In genomic region chr8:9521577-9521976, GRCm38 (mm10) we compare ENCODE assay signal across 22 mouse cellular contexts.
A peak's percentile ranks its signal among the peaks of the same experiment; 100 is the strongest.
DNase-seq lines count a peak whose midpoint lies in the region; ATAC-seq and TF ChIP-seq lines count a peak whose summit lies in the region.
"Had no signal": no experiment of that assay in that cellular context is flagged by ENCODE, and none has a peak within 500 bp of the region (broad histone marks: within the 10 kb centered on the region; RNA-seq: fewer than 3 reads in every experiment).

No protein-coding gene starts in this region.

- peak; percentile 74; the same call in 1 of the 2 replicates for ATAC-seq in cerebellum, adult (ENCODE audit: insufficient number of reproducible peaks, low FRiP score, low TSS enrichment)
- no peak for ATAC-seq in hindbrain, embryonic 14.5 days (ENCODE audit: low FRiP score)
- ATAC-seq in hindbrain, postnatal 0 days, result no peak
- ATAC-seq in kidney, embryonic 15.5 days (replicated peaks; ENCODE audit: low FRiP score), result no peak
- ATAC-seq in neural tube, embryonic 13.5 days (ENCODE audit: low read depth), result peak; percentile 40; the same call in 1 of the 2 replicates
- no peak; the same call in 1 of the 2 replicates for ATAC-seq in neural tube, embryonic 15.5 days (ENCODE audit: low FRiP score)
- ATAC-seq: CD4-positive, CD25-positive, alpha-beta regulatory T cell, adult 4 months; forebrain, embryonic 14.5 days had no signal

- H3K27me3 ChIP-seq in hindbrain, embryonic 14.5 days (ENCODE audit: control insufficient read depth, insufficient read depth, low read length), result no peaks in the 10 kb centered on the region
- H3K27me3 ChIP-seq in hindbrain, postnatal 0 days (ENCODE audit: insufficient read depth, low read length), result no peaks in the 10 kb centered on the region
- H3K27me3 ChIP-seq in kidney, embryonic 15.5 days, result no peaks in the 10 kb centered on the region
- no peaks in the 10 kb centered on the region for H3K27me3 ChIP-seq in neural tube, embryonic 13.5 days
- no peaks in the 10 kb centered on the region for H3K27me3 ChIP-seq in neural tube, embryonic 15.5 days (replicated peaks)
- H3K27me3 ChIP-seq: embryonic facial prominence, embryonic 15.5 days; heart, embryonic 13.5 days had no signal

- peak overlapping the region; percentile 38; the same call in 1 of the 2 replicates for H3K27ac ChIP-seq in hindbrain, embryonic 14.5 days
- H3K27ac ChIP-seq in hindbrain, postnatal 0 days, result no peak overlapping the region
- H3K27ac ChIP-seq in kidney, embryonic 15.5 days, result no peak overlapping the region
- no peak overlapping the region for H3K27ac ChIP-seq in neural tube, embryonic 13.5 days (replicated peaks)
- no peak overlapping the region for H3K27ac ChIP-seq in neural tube, embryonic 15.5 days (replicated peaks)
- H3K27ac ChIP-seq: embryonic facial prominence, embryonic 15.5 days; forebrain, embryonic 10.5 days; gastrocnemius, adult 2 months; heart, embryonic 13.5 days had no signal

- no peaks in the 10 kb centered on the region for H3K9me3 ChIP-seq in hindbrain, embryonic 14.5 days (ENCODE audit: control insufficient read depth, low read length)
- H3K9me3 ChIP-seq in hindbrain, postnatal 0 days (ENCODE audit: low read length), result no peaks in the 10 kb centered on the region
- no peaks in the 10 kb centered on the region for H3K9me3 ChIP-seq in kidney, embryonic 15.5 days (replicated peaks)
- no peaks in the 10 kb centered on the region for H3K9me3 ChIP-seq in neural tube, embryonic 13.5 days
- H3K9me3 ChIP-seq in neural tube, embryonic 15.5 days (replicated peaks), result no peaks in the 10 kb centered on the region
- H3K9me3 ChIP-seq: embryonic facial prominence, embryonic 15.5 days; forebrain, embryonic 10.5 days; G1E; heart, embryonic 13.5 days had no signal

- H3K9ac ChIP-seq in hindbrain, embryonic 14.5 days, result no peak overlapping the region
- no peak overlapping the region for H3K9ac ChIP-seq in hindbrain, postnatal 0 days (replicated peaks; ENCODE audit: low read length)
- no peak overlapping the region for H3K9ac ChIP-seq in kidney, embryonic 15.5 days
- H3K9ac ChIP-seq in neural tube, embryonic 13.5 days, result no peak overlapping the region
- no peak overlapping the region for H3K9ac ChIP-seq in neural tube, embryonic 15.5 days (replicated peaks)
- H3K9ac ChIP-seq: embryonic facial prominence, embryonic 15.5 days; heart, embryonic 13.5 days had no signal

- no peak overlapping the region for H3K4me3 ChIP-seq in hindbrain, embryonic 14.5 days (replicated peaks; ENCODE audit: low read length)
- H3K4me3 ChIP-seq in hindbrain, postnatal 0 days (ENCODE audit: low read length), result no peak overlapping the region
- no peak overlapping the region for H3K4me3 ChIP-seq in kidney, embryonic 15.5 days (replicated peaks)
- no peak overlapping the region for H3K4me3 ChIP-seq in neural tube, embryonic 13.5 days
- no peak overlapping the region for H3K4me3 ChIP-seq in neural tube, embryonic 15.5 days (replicated peaks)
- H3K4me3 ChIP-seq: embryonic facial prominence, embryonic 15.5 days; erythroblast, embryonic 14.5 days; forebrain, embryonic 10.5 days; gastrocnemius, adult 2 months; heart, embryonic 13.5 days had no signal

- TF ChIP-seq CTCF in hindbrain, postnatal 0 days (IDR thresholded peaks at IDR 0.05; ENCODE audit: low read depth), result no peak

- no peaks in the 10 kb centered on the region for H3K36me3 ChIP-seq in hindbrain, embryonic 14.5 days (replicated peaks; ENCODE audit: control insufficient read depth, insufficient read depth)
- no peaks in the 10 kb centered on the region for H3K36me3 ChIP-seq in hindbrain, postnatal 0 days (ENCODE audit: insufficient read depth, low read length)
- H3K36me3 ChIP-seq in kidney, embryonic 15.5 days, result no peaks in the 10 kb centered on the region
- no peaks in the 10 kb centered on the region for H3K36me3 ChIP-seq in neural tube, embryonic 13.5 days
- no peaks in the 10 kb centered on the region for H3K36me3 ChIP-seq in neural tube, embryonic 15.5 days
- H3K36me3 ChIP-seq: embryonic facial prominence, embryonic 15.5 days; forebrain, embryonic 10.5 days; G1E; heart, embryonic 13.5 days had no signal

- peaks cover 18% of the 10 kb centered on the region for H3K4me1 ChIP-seq in hindbrain, embryonic 14.5 days (replicated peaks; ENCODE audit: control insufficient read depth, insufficient read depth, low read length)
- no peaks in the 10 kb centered on the region for H3K4me1 ChIP-seq in hindbrain, postnatal 0 days (ENCODE audit: insufficient read depth, low read length)
- no peaks in the 10 kb centered on the region for H3K4me1 ChIP-seq in kidney, embryonic 15.5 days
- peaks cover 16% of the 10 kb centered on the region for H3K4me1 ChIP-seq in neural tube, embryonic 13.5 days (replicated peaks)
- H3K4me1 ChIP-seq in neural tube, embryonic 15.5 days, result peaks cover 8% of the 10 kb centered on the region; the same call in 1 of the 2 replicates
- H3K4me1 ChIP-seq: embryonic facial prominence, embryonic 15.5 days; heart, embryonic 13.5 days had no signal

- no peak for DNase-seq in cerebellum, adult 11-12 months
- no peak for DNase-seq in hindbrain, embryonic 14.5 days (ENCODE audit: low spot score)
- DNase-seq in hindbrain, postnatal 0 days (ENCODE audit: low spot score), result no peak
- DNase-seq in kidney, adult 9 months, result peak; percentile 14
- DNase-seq: adrenal gland, adult 8-10 months; B cell, adult 2 months; embryo, embryonic 11 days; gastrocnemius, adult 2 months; gastrocnemius, postnatal 25 days; heart, adult 11 months; heart, postnatal 36 days had no signal

- WGBS in hindbrain, embryonic 14.5 days, result 67% methylated on average over 2 of the region's 2 CpGs
- 71% methylated on average over 2 of the region's 2 CpGs for WGBS in hindbrain, postnatal 0 days
- 66% methylated on average over 2 of the region's 2 CpGs for WGBS in kidney, embryonic 15.5 days
- 64% methylated on average over 2 of the region's 2 CpGs for WGBS in neural tube, embryonic 13.5 days
- WGBS in neural tube, embryonic 15.5 days, result 56% methylated on average over 2 of the region's 2 CpGs

- no peak overlapping the region for H3K4me2 ChIP-seq in hindbrain, embryonic 14.5 days (replicated peaks)
- no peak overlapping the region for H3K4me2 ChIP-seq in hindbrain, postnatal 0 days (ENCODE audit: low read depth, low read length)
- H3K4me2 ChIP-seq in kidney, embryonic 15.5 days, result no peak overlapping the region
- H3K4me2 ChIP-seq in neural tube, embryonic 13.5 days, result no peak overlapping the region
- no peak overlapping the region for H3K4me2 ChIP-seq in neural tube, embryonic 15.5 days
- H3K4me2 ChIP-seq: embryonic facial prominence, embryonic 15.5 days; heart, embryonic 13.5 days had no signal

Comparison
In these comparisons a context has a peak if more than half of its experiments do, and no peak if none do; other contexts are left out.
1. ATAC-seq: peak in cerebellum, adult (single experiment) and neural tube, embryonic 13.5 days (single experiment); none in hindbrain, embryonic 14.5 days (single experiment), hindbrain, postnatal 0 days (single experiment), kidney, embryonic 15.5 days (single experiment) and neural tube, embryonic 15.5 days (single experiment).